Mouse (Mus musculus) spleen, adult 2 months (tissue): Measurements from ENCODE around the gene Pcmtd2. TPM values are rescaled to one million over a fixed set of nuclear protein-coding genes. Genes with fewer than 3 reads are reported as not detected.

ENCODE experiments used
- DNase-seq, 2 experiments: peaks; one replicate each; pipeline versions ENCODE4 v3.0.0 to v3.0.0-alpha.2; 2012 to 2021; ENCODE audit warnings: low spot score in 2 of 2, low read depth in 1 of 2
- H3K27ac ChIP-seq: fragments of 200-500 bp; 2 replicates; pipeline ENCODE4 v1.5.1; 2012; ENCODE audit warnings: low read length, inconsistent platforms; ENCODE audit not compliant: insufficient read depth
- H3K27me3 ChIP-seq: fragments of 200-500 bp; 2 replicates; pipeline ENCODE4 v1.6.1; 2012; ENCODE audit warnings: mild to moderate bottlenecking, moderate library complexity, low read length, inconsistent platforms; ENCODE audit not compliant: control insufficient read depth, insufficient read depth
- H3K36me3 ChIP-seq: fragments of 200-500 bp; 2 replicates; pipeline ENCODE4 v1.6.1; 2012; ENCODE audit warnings: mild to moderate bottlenecking, low read length, inconsistent platforms; ENCODE audit not compliant: control insufficient read depth, insufficient read depth
- H3K4me1 ChIP-seq: fragments of 200-500 bp; 2 replicates; pipeline ENCODE4 v1.6.1; 2011; ENCODE audit warnings: inconsistent platforms; ENCODE audit not compliant: control insufficient read depth, insufficient read depth, insufficient read length
- H3K4me3 ChIP-seq: fragments of 200-500 bp; 2 replicates; pipeline ENCODE4 v1.5.1; 2011; ENCODE audit warnings: mild to moderate bottlenecking, inconsistent platforms; ENCODE audit not compliant: insufficient read depth, insufficient read length; ENCODE audit errors: extremely low read depth
- CTCF ChIP-seq: fragments of 200-500 bp; IDR thresholded peaks from 2 replicates; pipeline ENCODE4 v1.5.1; 2011; ENCODE audit warnings: mild to moderate bottlenecking, inconsistent platforms; ENCODE audit not compliant: insufficient read depth, insufficient read length, insufficient replicate concordance; ENCODE audit errors: extremely low read depth
- POLR2A ChIP-seq: fragments of 200-500 bp; IDR thresholded peaks from 2 replicates; pipeline ENCODE4 v1.6.1; 2011; ENCODE audit warnings: low read depth, low read length, inconsistent platforms
- WGBS: fragments of 180-500 bp; shearing (Covaris S2); methylation state at CpG from one replicate; pipeline ENCODE4 v1.1.7; 2018; 5-methylcytosine and 5-hydroxymethylcytosine counted together
- polyA plus RNA-seq: library from polyadenylated mRNA; depleted of rRNA; stranded (reverse); fragments of >200 nt; gene quantifications from 2 replicates; pipeline ENCODE4 v1.2.3, GENCODE M21; 2012; rRNA removed

Pcmtd2 gene
- polyA plus RNA-seq, 1 experiment: 21.9 TPM

- Histone ChIP-seq H3K27me3 (no peaks in the 10 kb centered on the region), H3K4me1 (no peaks in the 10 kb centered on the region), H3K4me3 (no peak overlapping the region), H3K27ac (no peak overlapping the region), H3K36me3 (no peaks in the 10 kb centered on the region)
- 49% methylated on average over 1 of the region's 1 CpGs for WGBS
- no peak for DNase-seq
- TF ChIP-seq POLR2A: no peak
Measured at GRCm38 (mm10) chr2:181878903-181879302, 41.2 kb downstream of the Pcmtd2 start.

GRCm38 (mm10) chr2:181883022-181883749, 45.5 kb downstream of the Pcmtd2 start:
- Histone ChIP-seq H3K36me3 (no peaks in the 10 kb centered on the region), H3K4me1 (no peaks in the 10 kb centered on the region), H3K27ac (no peak overlapping the region), H3K4me3 (no peak overlapping the region), H3K27me3 (no peaks in the 10 kb centered on the region)
- no peak for DNase-seq
- WGBS: 85% methylated on average over 3 of the region's 3 CpGs
- TF ChIP-seq CTCF (no peak), POLR2A (no peak)

Other genes starting within 250 kb of the Pcmtd2 start
- gene Prpf6, start 246.0 kb upstream of the Pcmtd2 start, polyA plus RNA-seq: 11.6 and 11.8 TPM in 2 replicates
- 32.3 and 42.2 TPM in 2 replicates for gene Zfp512b, start 245.1 kb upstream of the Pcmtd2 start, polyA plus RNA-seq
- gene Samd10, start 238.6 kb upstream of the Pcmtd2 start, polyA plus RNA-seq: 15.0 and 22.8 TPM in 2 replicates
- gene Gm29797, start 180.8 kb upstream of the Pcmtd2 start, polyA plus RNA-seq: 0.26 TPM in 1 of 2 replicates, not detected in the other
- 47.5 and 73.4 TPM in 2 replicates for gene Sox18, start 166.2 kb upstream of the Pcmtd2 start, polyA plus RNA-seq
- gene Tcea2, start 157.5 kb upstream of the Pcmtd2 start, polyA plus RNA-seq: 15.9 and 17.1 TPM in 2 replicates
- gene Rgs19, start 143.9 kb upstream of the Pcmtd2 start, polyA plus RNA-seq: 209 and 239 TPM in 2 replicates
- not detected in 2 replicates for gene Lkaaear1, start 139.4 kb upstream of the Pcmtd2 start, polyA plus RNA-seq
- 0.09 and 0.13 TPM in 2 replicates for gene Oprl1, start 122.8 kb upstream of the Pcmtd2 start, polyA plus RNA-seq
- gene Myt1, start 74.5 kb upstream of the Pcmtd2 start, polyA plus RNA-seq: not detected in 2 replicates
- gene Polr3k, start 26.5 kb downstream of the Pcmtd2 start, polyA plus RNA-seq: 2.8 and 3.2 TPM in 2 replicates
- gene Gm14496, start 153.3 kb downstream of the Pcmtd2 start, polyA plus RNA-seq: not detected in 2 replicates